Comparison of ENCODE assay signal across 29 mouse cellular contexts in the genomic region with DNA sequence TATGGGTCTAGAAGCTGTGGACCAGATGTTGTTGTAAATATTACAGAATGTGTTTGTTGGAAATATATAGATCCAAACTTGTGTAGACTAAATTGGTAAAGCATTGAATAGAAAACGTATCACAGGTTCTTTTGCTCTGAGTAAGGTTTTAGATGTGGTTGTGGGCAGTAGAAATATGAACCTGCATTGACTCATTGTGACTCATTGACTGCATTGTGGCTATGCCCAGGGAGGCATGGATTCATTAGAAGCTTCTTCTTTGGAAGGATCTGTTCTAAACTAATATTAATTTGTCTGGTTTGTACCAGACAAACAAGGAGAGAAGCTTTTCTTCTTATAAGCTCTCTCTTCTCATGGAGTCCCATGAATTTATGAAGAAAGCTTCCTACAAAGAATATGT.
A peak's percentile ranks its signal among the peaks of the same experiment; 100 is the strongest.
DNase-seq lines count a peak whose midpoint lies in the region; ATAC-seq and TF ChIP-seq lines count a peak whose summit lies in the region.
"Had no signal": no experiment of that assay in that cellular context is flagged by ENCODE, and none has a peak within 500 bp of the region (broad histone marks: within the 10 kb centered on the region; RNA-seq: fewer than 3 reads in every experiment).

No protein-coding gene starts in this region.

- 88% methylated on average over 1 of the region's 1 CpGs for WGBS in hindbrain, embryonic 13.5 days

- H3K4me2 ChIP-seq in hindbrain, embryonic 13.5 days: no peak overlapping the region
- H3K4me2 ChIP-seq: embryonic facial prominence, embryonic 13.5 days; forebrain, embryonic 13.5 days; heart, embryonic 13.5 days; hindbrain, embryonic 15.5 days had no signal

- H3K4me1 ChIP-seq in embryonic fibroblast, embryonic 13.5 days (ENCODE audit: control insufficient read depth, insufficient read depth, low read length): peaks cover 4% of the 10 kb centered on the region; the same call in 1 of the 2 replicates
- no peaks in the 10 kb centered on the region for H3K4me1 ChIP-seq in hindbrain, embryonic 13.5 days (replicated peaks)
- H3K4me1 ChIP-seq: hindbrain, embryonic 15.5 days had no signal

- no peak for TF ChIP-seq POLR2A in embryonic fibroblast, embryonic 13.5 days (IDR thresholded peaks at IDR 0.05; ENCODE audit: low read depth, low read length)

- no peak for TF ChIP-seq CTCF in embryonic fibroblast, embryonic 13.5 days (IDR thresholded peaks at IDR 0.05; ENCODE audit: borderline replicate concordance, insufficient read depth, low read length)

- ATAC-seq in hindbrain, embryonic 13.5 days (ENCODE audit: low FRiP score): no peak
- ATAC-seq: CD4-positive, CD25-positive, alpha-beta regulatory T cell, adult 4 months; forebrain, embryonic 13.5 days; forebrain, embryonic 16.5 days; intestine, postnatal 0 days had no signal

- H3K9ac ChIP-seq in hindbrain, embryonic 13.5 days: no peak overlapping the region
- H3K9ac ChIP-seq: embryonic facial prominence, embryonic 13.5 days; forebrain, embryonic 13.5 days; heart, embryonic 13.5 days; hindbrain, embryonic 15.5 days had no signal

- no peaks in the 10 kb centered on the region for H3K27me3 ChIP-seq in hindbrain, embryonic 13.5 days
- H3K27me3 ChIP-seq: embryonic facial prominence, embryonic 13.5 days; heart, embryonic 13.5 days; hindbrain, embryonic 15.5 days had no signal

- peak overlapping the region; percentile 18; the same call in 1 of the 2 replicates for H3K27ac ChIP-seq in embryonic fibroblast, embryonic 13.5 days (ENCODE audit: insufficient read depth, low read length)
- H3K27ac ChIP-seq in hindbrain, embryonic 13.5 days: no peak overlapping the region
- H3K27ac ChIP-seq: embryonic facial prominence, embryonic 10.5 days; embryonic facial prominence, embryonic 13.5 days; forebrain, embryonic 10.5 days; forebrain, embryonic 13.5 days; heart, adult 2 months; heart, embryonic 10.5 days; heart, embryonic 13.5 days; hindbrain, embryonic 15.5 days had no signal

- DNase-seq in 3T3-L1 (ENCODE audit: low read depth, low spot score): peak; percentile 79
- peak; percentile 58 for DNase-seq in Muller cell, postnatal 12 days (ENCODE audit: inconsistent ontology term)
- DNase-seq in natural killer cell, adult 2 months (ENCODE audit: low spot score in 2 of 2): no peak
- no peak for DNase-seq in adrenal gland, adult 18-20 months (ENCODE audit: low spot score in 2 of 2)
- DNase-seq: adrenal gland, adult 8-10 months; adrenal gland, postnatal 25 days; B cell, adult 2 months; cerebellum, adult 11-12 months; cerebellum, adult 8-10 months; cerebellum, postnatal 10 days; cerebellum, postnatal 36 days; embryo, embryonic 11 days; gastrocnemius, postnatal 10 days; gastrocnemius, postnatal 36 days; heart, adult 2 months; heart, postnatal 14 days; heart, postnatal 4 days had no signal

- no peaks in the 10 kb centered on the region for H3K9me3 ChIP-seq in hindbrain, embryonic 13.5 days
- H3K9me3 ChIP-seq: embryonic facial prominence, embryonic 10.5 days; embryonic facial prominence, embryonic 13.5 days; forebrain, embryonic 10.5 days; forebrain, embryonic 13.5 days; heart, embryonic 10.5 days; heart, embryonic 13.5 days; hindbrain, embryonic 15.5 days had no signal

- no peak overlapping the region for H3K4me3 ChIP-seq in embryonic fibroblast, embryonic 13.5 days (ENCODE audit: insufficient read depth, low read length)
- no peak overlapping the region for H3K4me3 ChIP-seq in hindbrain, embryonic 13.5 days
- H3K4me3 ChIP-seq: embryonic facial prominence, embryonic 10.5 days; embryonic facial prominence, embryonic 13.5 days; forebrain, embryonic 10.5 days; forebrain, embryonic 13.5 days; heart, adult 2 months; heart, embryonic 10.5 days; heart, embryonic 13.5 days; hindbrain, embryonic 15.5 days had no signal

- H3K36me3 ChIP-seq in hindbrain, embryonic 13.5 days: no peaks in the 10 kb centered on the region
- H3K36me3 ChIP-seq: embryonic facial prominence, embryonic 10.5 days; embryonic facial prominence, embryonic 13.5 days; forebrain, embryonic 10.5 days; heart, embryonic 10.5 days; heart, embryonic 13.5 days; hindbrain, embryonic 15.5 days had no signal

Comparison
In these comparisons a context has a peak if more than half of its experiments do, and no peak if none do; other contexts are left out.
1. DNase-seq: peak in 3T3-L1 (single experiment) and Muller cell, postnatal 12 days (single experiment); none in natural killer cell, adult 2 months (0 of 2) and adrenal gland, adult 18-20 months (0 of 2).